Mouse (Mus musculus) intestine, postnatal 0 days (tissue): ENCODE results near the gene Vrtn. TPM values are rescaled to one million over a fixed set of nuclear protein-coding genes. Genes with fewer than 3 reads are reported as not detected.
A peak's percentile ranks its signal among the peaks of the same experiment; 100 is the strongest.

Source experiments
- ATAC-seq: fragments of 200-750 bp; cut with Nextera tagmentation; 2 replicates; pipeline ENCODE4 v1.8.0; 2017; ENCODE audit warnings: mild to moderate bottlenecking, moderate TSS enrichment, moderate library complexity
- H3K27ac ChIP-seq: fragments of 300-500 bp; sonication (generic); 2 replicates; pipeline ENCODE4 v1.5.1; 2014; ENCODE audit warnings: mild to moderate bottlenecking, low read depth, low read length, moderate library complexity
- H3K27me3 ChIP-seq: fragments of 300-500 bp; sonication (generic); replicated peaks from 2 replicates; pipeline ENCODE4 v1.6.1; 2014; ENCODE audit warnings: low read length, mixed read lengths; ENCODE audit not compliant: control insufficient read depth, insufficient read depth
- H3K36me3 ChIP-seq: fragments of 300-500 bp; sonication (generic); 2 replicates; pipeline ENCODE4 v1.6.1; 2014; ENCODE audit warnings: mild to moderate bottlenecking, moderate library complexity; ENCODE audit not compliant: control insufficient read depth, insufficient read depth
- H3K4me1 ChIP-seq: fragments of 300-500 bp; sonication (generic); replicated peaks from 2 replicates; pipeline ENCODE4 v1.6.1; 2014; ENCODE audit warnings: antibody characterized with exemption, low read length, mixed read lengths; ENCODE audit not compliant: control insufficient read depth, insufficient read depth
- H3K4me2 ChIP-seq: fragments of 300-500 bp; sonication (generic); replicated peaks from 2 replicates; pipeline ENCODE4 v1.6.1; 2014; ENCODE audit warnings: low read depth, mild to moderate bottlenecking, moderate library complexity
- H3K4me3 ChIP-seq: fragments of 300-500 bp; sonication (generic); 2 replicates; pipeline ENCODE4 v1.5.1; 2014; ENCODE audit warnings: low read depth, low read length
- H3K9ac ChIP-seq: fragments of 300-500 bp; sonication (generic); 2 replicates; pipeline ENCODE4 v1.6.1; 2014; ENCODE audit warnings: mild to moderate bottlenecking, low read depth, low read length
- H3K9me3 ChIP-seq: fragments of 300-500 bp; sonication (generic); 2 replicates; pipeline ENCODE4 v1.6.1; 2016; ENCODE audit warnings: mixed run types; ENCODE audit not compliant: control insufficient read depth
- CTCF ChIP-seq: sonication (generic); IDR thresholded peaks from 2 replicates; pipeline ENCODE4 v1.5.1; 2016; ENCODE audit warnings: low read depth, mild to moderate bottlenecking, control low read depth, antibody characterized with exemption, moderate library complexity
- WGBS: fragments of 180-500 bp; shearing (Covaris S2); extraction: QIAGEN DNeasy Blood & Tissue Kit; methylation state at CpG from one replicate; pipeline ENCODE4 v1.1.7; 2014; 5-methylcytosine and 5-hydroxymethylcytosine counted together
- polyA plus RNA-seq: library from polyadenylated mRNA; unstranded; fragments of >200 nt; fragmentation: Nextera tagmentation; extraction: Ambion mirVana; gene quantifications from 2 replicates; pipeline ENCODE4 v1.2.1, GENCODE M21; 2015

The Vrtn gene
- polyA plus RNA-seq, 1 experiment from 2014 or later, result not detected

GRCm38 (mm10) chr12:84614524-84614923, 26.3 kb upstream of the Vrtn start:
- Histone ChIP-seq H3K9me3 (no peaks in the 10 kb centered on the region), H3K4me2 (no peak overlapping the region), H3K36me3 (peaks cover 4% of the 10 kb centered on the region; the same call in 1 of the 2 replicates), H3K27ac (no peak overlapping the region), H3K4me1 (peaks cover 12% of the 10 kb centered on the region), H3K27me3 (no peaks in the 10 kb centered on the region), H3K9ac (no peak overlapping the region), H3K4me3 (no peak overlapping the region)
- no peak for TF ChIP-seq CTCF
- no peak for ATAC-seq
- WGBS, result 54% methylated on average over 7 of the region's 7 CpGs

DNA sequence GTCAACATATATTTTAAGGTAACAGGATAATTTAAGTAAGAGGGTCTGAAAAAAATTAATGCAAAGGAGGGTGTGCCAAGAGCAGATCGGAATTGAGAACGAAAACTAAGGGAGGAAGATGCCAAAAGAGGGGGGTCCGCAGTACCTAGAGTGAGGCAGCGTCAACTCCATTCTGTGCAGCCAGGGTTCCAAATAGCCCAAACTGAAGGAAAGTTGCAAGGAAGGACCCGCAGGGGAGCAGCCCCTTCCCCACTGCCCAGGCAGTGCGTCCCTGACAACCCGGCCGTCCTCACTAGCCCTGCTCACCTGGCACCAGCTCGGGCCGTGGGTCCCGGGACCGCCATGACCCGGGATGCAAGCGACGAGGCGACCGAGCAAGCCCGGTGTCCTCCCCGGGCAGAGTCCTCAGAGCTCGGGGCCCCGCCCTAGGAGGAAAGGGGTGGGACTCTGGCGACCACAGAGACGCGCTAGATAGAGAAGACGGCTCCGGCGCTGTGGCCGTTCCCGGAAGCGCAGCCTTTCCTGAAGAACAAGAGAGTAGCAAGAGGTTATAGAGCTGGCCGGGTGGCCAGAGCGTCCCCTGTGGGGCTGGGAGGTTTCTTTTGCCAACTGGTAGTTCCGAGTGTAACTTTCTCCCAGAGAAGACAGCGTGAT, 23.7 kb upstream of the Vrtn start, which contains the start of gene Abcd4:
Gene Abcd4 (minus strand): TSS at position 437 of the 654 bp plus-strand sequence.
- H3K9ac ChIP-seq, result peak within 1 kb of the TSS; percentile 72
- H3K36me3 ChIP-seq, result no peaks in the 10 kb centered on the region; the same call in 1 of the 2 replicates
- TF ChIP-seq CTCF, result peak; percentile 70
- H3K27ac ChIP-seq, result 0 out of 2 replicates have a peak within 1 kb of the TSS, but pooled peaks have one; percentile 5
- peak; percentile 90 for ATAC-seq
- H3K4me1 ChIP-seq, result peaks cover 12% of the 10 kb centered on the region
- peak within 1 kb of the TSS; percentile 73 for H3K4me2 ChIP-seq
- H3K4me3 ChIP-seq, result peak within 1 kb of the TSS; percentile 71
- WGBS, result 0% methylated on average over 34 of the region's 34 CpGs
- no peaks in the 10 kb centered on the region for H3K9me3 ChIP-seq
- no peaks in the 10 kb centered on the region for H3K27me3 ChIP-seq

GRCm38 (mm10) chr12:84617663-84618062, 23.2 kb upstream of the Vrtn start:
- Histone ChIP-seq H3K27me3 (no peaks in the 10 kb centered on the region), H3K9ac (peak overlapping the region; percentile 72), H3K4me1 (peaks cover 12% of the 10 kb centered on the region; the same call in 1 of the 2 replicates), H3K4me3 (peak overlapping the region; percentile 71), H3K27ac (0 out of 2 replicates have a peak overlapping the region, but pooled peaks have one; percentile 5), H3K36me3 (no peaks in the 10 kb centered on the region; the same call in 1 of the 2 replicates), H3K4me2 (peak overlapping the region; percentile 73), H3K9me3 (no peaks in the 10 kb centered on the region)
- ATAC-seq, result peak; percentile 29
- peak; percentile 40 for TF ChIP-seq CTCF
- WGBS, result 7% methylated on average over 10 of the region's 10 CpGs

GRCm38 (mm10) chr12:84620975-84621374, 19.8 kb upstream of the Vrtn start:
- Histone ChIP-seq H3K36me3 (no peaks in the 10 kb centered on the region), H3K27ac (no peak overlapping the region)
- TF ChIP-seq CTCF, result peak; percentile 52

GRCm38 (mm10) chr12:84624601-84625000, 16.2 kb upstream of the Vrtn start:
- H3K4me1 ChIP-seq, result no peaks in the 10 kb centered on the region
- no peak for ATAC-seq
- no peak for TF ChIP-seq CTCF
- H3K4me3 ChIP-seq, result no peak overlapping the region
- peaks cover 13% of the 10 kb centered on the region; the same call in 1 of the 2 replicates for H3K27me3 ChIP-seq
- no peaks in the 10 kb centered on the region for H3K9me3 ChIP-seq
- H3K36me3 ChIP-seq, result no peaks in the 10 kb centered on the region
- H3K4me2 ChIP-seq, result peak overlapping the region; percentile 44
- H3K9ac ChIP-seq, result no peak overlapping the region
- H3K27ac ChIP-seq, result no peak overlapping the region
- 21% methylated on average over 8 of the region's 8 CpGs for WGBS

More at GRCm38 (mm10) chr12:84620975-84621374, 19.8 kb upstream of the Vrtn start:
- Histone ChIP-seq H3K9me3 (no peaks in the 10 kb centered on the region), H3K9ac (no peak overlapping the region), H3K27me3 (peaks cover 7% of the 10 kb centered on the region; the same call in 1 of the 2 replicates), H3K4me2 (no peak overlapping the region), H3K4me1 (peaks cover under 1% of the 10 kb centered on the region; the same call in 1 of the 2 replicates), H3K4me3 (no peak overlapping the region)
- ATAC-seq, result no peak

DNA sequence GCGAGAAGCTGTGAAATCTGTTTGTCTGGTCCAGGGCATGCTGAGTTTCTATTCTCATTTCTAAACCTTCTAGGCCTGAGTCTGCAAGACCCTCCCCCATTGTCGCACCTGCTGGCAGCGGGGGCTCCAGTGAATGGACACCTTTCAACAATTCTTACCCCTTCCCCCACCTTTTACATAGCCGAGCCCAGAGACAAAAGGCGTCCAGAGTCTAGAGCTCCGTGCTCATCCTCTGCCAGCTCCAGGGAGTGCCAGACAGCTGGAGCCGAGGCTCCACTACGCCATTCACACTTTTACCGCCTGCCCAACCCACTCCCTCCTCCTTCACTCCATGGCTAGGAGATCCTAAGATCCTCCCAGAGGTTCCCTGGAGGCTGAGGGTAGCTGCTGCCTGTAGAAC, 15.7 kb upstream of the Vrtn start:
- no peaks in the 10 kb centered on the region for H3K9me3 ChIP-seq
- H3K9ac ChIP-seq, result no peak overlapping the region
- no peak for ATAC-seq
- H3K4me2 ChIP-seq, result peak overlapping the region; percentile 44
- no peaks in the 10 kb centered on the region for H3K4me1 ChIP-seq
- H3K27me3 ChIP-seq, result peaks cover 13% of the 10 kb centered on the region; the same call in 1 of the 2 replicates
- 13% methylated on average over 9 of the region's 9 CpGs for WGBS
- no peak for TF ChIP-seq CTCF
- H3K4me3 ChIP-seq, result no peak overlapping the region
- H3K27ac ChIP-seq, result no peak overlapping the region
- no peaks in the 10 kb centered on the region for H3K36me3 ChIP-seq
